Mouse (Mus musculus) retina, postnatal 7 days (tissue): ENCODE measurements around the gene Hmcn2.

Experiments used
- DNase-seq: peaks from one replicate; pipeline ENCODE4 v3.0.0-alpha.2; 2012; ENCODE audit warnings: low read depth, low spot score

Gene Hmcn2

GRCm38 (mm10) chr2:31477234-31478161 is 163.3 kb downstream of the Hmcn2 start:
- DNase-seq: no peak

GRCm38 (mm10) chr2:31482914-31483575 is 168.8 kb downstream of the Hmcn2 start:
- peak; percentile 89 for DNase-seq

GRCm38 (mm10) chr2:31484187-31484586 is 170.0 kb downstream of the Hmcn2 start:
- DNase-seq: peak; percentile 69

GRCm38 (mm10) chr2:31489166-31489565 is 175.0 kb downstream of the Hmcn2 start:
- DNase-seq: no peak

GRCm38 (mm10) chr2:31490556-31490955 is 176.3 kb downstream of the Hmcn2 start:
- DNase-seq: no peak

- no peak for DNase-seq
Observed at GRCm38 (mm10) chr2:31492308-31492707, 178.1 kb downstream of the Hmcn2 start.

- no peak for DNase-seq
Observed at GRCm38 (mm10) chr2:31493243-31493642, 179.0 kb downstream of the Hmcn2 start.

GRCm38 (mm10) chr2:31494315-31494714 is 180.1 kb downstream of the Hmcn2 start:
- DNase-seq: no peak

GRCm38 (mm10) chr2:31495046-31495476 is 180.8 kb downstream of the Hmcn2 start:
- no peak for DNase-seq

- DNase-seq: no peak
Observed at GRCm38 (mm10) chr2:31496141-31496540, 181.9 kb downstream of the Hmcn2 start.

GRCm38 (mm10) chr2:31497113-31497512 is 182.9 kb downstream of the Hmcn2 start:
- no peak for DNase-seq

- DNase-seq: no peak
Observed at GRCm38 (mm10) chr2:31497635-31498034, 183.4 kb downstream of the Hmcn2 start.

GRCm38 (mm10) chr2:31499327-31500291 is 185.4 kb downstream of the Hmcn2 start:
- DNase-seq: peak; percentile 51

- no peak for DNase-seq
Observed at GRCm38 (mm10) chr2:31500292-31501204, 186.3 kb downstream of the Hmcn2 start.

GRCm38 (mm10) chr2:31501448-31502130 is 187.4 kb downstream of the Hmcn2 start:
- no peak for DNase-seq

GRCm38 (mm10) chr2:31502616-31503522 is 188.7 kb downstream of the Hmcn2 start:
- no peak for DNase-seq

GRCm38 (mm10) chr2:31505472-31505871 is 191.3 kb downstream of the Hmcn2 start:
- DNase-seq: no peak

GRCm38 (mm10) chr2:31508851-31509250 is 194.6 kb downstream of the Hmcn2 start:
- DNase-seq: no peak
